Mouse (Mus musculus) midbrain, embryonic 12.5 days (tissue): Measurements from ENCODE around the gene Olfr1368. TPM values are rescaled to one million over a fixed set of nuclear protein-coding genes. Genes with fewer than 3 reads are reported as not detected.
A peak's percentile ranks its signal among the peaks of the same experiment; 100 is the strongest.

ENCODE experiments used
- ATAC-seq: fragments of 200-750 bp; cut with Nextera tagmentation; 2 replicates; pipeline ENCODE4 v1.8.0; 2017; ENCODE audit warnings: low read depth, moderate TSS enrichment, moderate library complexity; ENCODE audit not compliant: low FRiP score
- H3K27ac ChIP-seq: fragments of 300-500 bp; sonication (generic); replicated peaks from 2 replicates; pipeline ENCODE4 v1.5.1; 2016; ENCODE audit warnings: mild to moderate bottlenecking
- H3K27me3 ChIP-seq: fragments of 300-500 bp; sonication (generic); 2 replicates; pipeline ENCODE4 v1.6.1; 2016; ENCODE audit warnings: mild to moderate bottlenecking
- H3K36me3 ChIP-seq: fragments of 300-500 bp; sonication (generic); 2 replicates; pipeline ENCODE4 v1.6.1; 2016
- H3K4me1 ChIP-seq: fragments of 300-500 bp; sonication (generic); 2 replicates; pipeline ENCODE4 v1.6.1; 2016
- H3K4me2 ChIP-seq: fragments of 300-500 bp; sonication (generic); replicated peaks from 2 replicates; pipeline ENCODE4 v1.6.1; 2016; ENCODE audit warnings: mild to moderate bottlenecking, moderate library complexity
- H3K4me3 ChIP-seq: fragments of 300-500 bp; sonication (generic); 2 replicates; pipeline ENCODE4 v1.5.1; 2016; ENCODE audit warnings: mild to moderate bottlenecking
- H3K9ac ChIP-seq: fragments of 300-500 bp; sonication (generic); replicated peaks from 2 replicates; pipeline ENCODE4 v1.6.1; 2016; ENCODE audit warnings: mild to moderate bottlenecking, moderate library complexity
- H3K9me3 ChIP-seq: fragments of 300-500 bp; sonication (generic); 2 replicates; pipeline ENCODE4 v1.6.1; 2016; ENCODE audit warnings: mild to moderate bottlenecking
- WGBS: fragments of 180-500 bp; shearing (Covaris S2); methylation state at CpG from one replicate; pipeline ENCODE4 v1.1.7; 2016; 5-methylcytosine and 5-hydroxymethylcytosine counted together
- polyA plus RNA-seq: library from polyadenylated mRNA; unstranded; fragments of >200 nt; fragmentation: Nextera tagmentation; extraction: Ambion mirVana; gene quantifications from 2 replicates; pipeline ENCODE4 v1.2.1, GENCODE M21; 2016

Gene Olfr1368
- polyA plus RNA-seq: not detected in 2 replicates

- no peaks in the 10 kb centered on the region for H3K4me1 ChIP-seq
- no peaks in the 10 kb centered on the region for H3K9me3 ChIP-seq
- H3K4me2 ChIP-seq: no peak within 1 kb of the TSS
- 74% methylated on average over 4 of the region's 4 CpGs for WGBS
- no peak within 1 kb of the TSS for H3K27ac ChIP-seq
- no peaks in the 10 kb centered on the region for H3K27me3 ChIP-seq
- H3K36me3 ChIP-seq: no peaks in the 10 kb centered on the region
- no peak for ATAC-seq
- H3K4me3 ChIP-seq: no peak within 1 kb of the TSS
- H3K9ac ChIP-seq: no peak within 1 kb of the TSS
Measured at GRCm38 (mm10) chr13:21145767-21146166, at the start of gene Olfr1368. TSS of gene Olfr1368 (minus strand) at chr13:21145867.

DNA sequence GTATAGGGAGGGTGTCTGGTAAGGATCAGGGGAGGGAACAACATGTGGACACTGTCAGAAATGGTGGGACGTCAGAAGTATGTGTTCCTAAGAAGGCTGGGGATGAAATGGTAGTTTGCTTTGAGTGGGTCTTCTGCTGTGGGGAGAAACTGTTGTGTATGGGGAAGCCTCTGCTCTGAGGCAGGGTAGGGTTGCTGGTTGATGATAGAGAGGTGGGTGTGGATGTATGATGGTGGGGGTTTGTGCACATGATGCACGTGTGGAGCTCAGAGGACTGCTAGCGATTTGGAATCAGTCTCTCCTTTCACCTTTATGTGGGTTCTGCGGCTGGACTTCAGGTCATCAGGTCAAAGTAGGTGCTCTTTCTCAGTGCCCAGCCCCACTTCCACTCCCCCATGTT is 39.9 kb upstream of the Olfr1368 start:
- Histone ChIP-seq H3K4me2 (no peak overlapping the region), H3K27ac (no peak overlapping the region), H3K4me3 (no peak overlapping the region), H3K9ac (no peak overlapping the region), H3K36me3 (peaks cover 88% of the 10 kb centered on the region), H3K27me3 (no peaks in the 10 kb centered on the region), H3K4me1 (peaks cover 21% of the 10 kb centered on the region), H3K9me3 (no peaks in the 10 kb centered on the region)
- no peak for ATAC-seq
- 87% methylated on average over 4 of the region's 4 CpGs for WGBS

- Histone ChIP-seq H3K9ac (no peak overlapping the region), H3K4me1 (peaks cover 27% of the 10 kb centered on the region), H3K27ac (no peak overlapping the region), H3K4me2 (no peak overlapping the region), H3K36me3 (peaks cover 70% of the 10 kb centered on the region), H3K27me3 (no peaks in the 10 kb centered on the region), H3K4me3 (0 out of 2 replicates have a peak overlapping the region, but pooled peaks have one; percentile 5), H3K9me3 (no peaks in the 10 kb centered on the region)
- WGBS: 96% methylated on average over 7 of the region's 7 CpGs
- ATAC-seq: no peak
Measured at GRCm38 (mm10) chr13:21183661-21184060, 38.0 kb upstream of the Olfr1368 start.

DNA sequence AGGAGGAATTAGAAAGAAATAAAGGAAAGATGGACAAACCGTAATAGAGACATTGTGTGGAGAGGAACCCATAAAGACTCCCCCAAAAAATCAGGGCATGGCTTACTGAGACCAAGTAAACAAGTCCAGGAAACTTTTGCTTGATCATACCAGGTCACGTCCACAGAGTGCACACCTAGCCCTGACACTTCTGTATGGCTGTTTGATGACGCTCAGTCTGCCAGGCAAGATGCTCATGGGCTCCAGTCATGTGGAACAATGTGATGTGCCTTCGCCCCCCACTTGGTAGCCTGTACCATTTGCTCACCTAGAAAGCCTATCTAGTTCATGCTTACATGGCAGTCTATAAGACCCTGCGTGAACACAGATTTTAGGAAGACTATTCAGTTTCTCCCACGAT is 37.4 kb upstream of the Olfr1368 start:
- WGBS: 91% methylated on average over 6 of the region's 6 CpGs
- Histone ChIP-seq H3K4me1 (peaks cover 27% of the 10 kb centered on the region), H3K27me3 (no peaks in the 10 kb centered on the region; the same call in 1 of the 2 replicates), H3K9me3 (no peaks in the 10 kb centered on the region), H3K4me3 (no peak overlapping the region), H3K27ac (no peak overlapping the region), H3K36me3 (peaks cover 64% of the 10 kb centered on the region), H3K4me2 (no peak overlapping the region), H3K9ac (no peak overlapping the region)
- no peak for ATAC-seq

GRCm38 (mm10) chr13:21181996-21182395 is 36.3 kb upstream of the Olfr1368 start:
- Histone ChIP-seq H3K4me2 (peak overlapping the region; percentile 72), H3K9ac (peak overlapping the region; percentile 92), H3K36me3 (peaks cover 53% of the 10 kb centered on the region), H3K4me1 (peaks cover 27% of the 10 kb centered on the region), H3K4me3 (peak overlapping the region; percentile 93), H3K9me3 (no peaks in the 10 kb centered on the region), H3K27ac (no peak overlapping the region), H3K27me3 (peaks cover 3% of the 10 kb centered on the region; the same call in 1 of the 2 replicates)
- 71% methylated on average over 7 of the region's 7 CpGs for WGBS
- no peak for ATAC-seq

- H3K4me2 ChIP-seq: peak overlapping the region; percentile 72
- peaks cover 27% of the 10 kb centered on the region for H3K4me1 ChIP-seq
- WGBS: under 1% methylated on average over 71 of the region's 71 CpGs
- H3K27me3 ChIP-seq: peaks cover 3% of the 10 kb centered on the region; the same call in 1 of the 2 replicates
- H3K9ac ChIP-seq: peak overlapping the region; percentile 92
- no peaks in the 10 kb centered on the region for H3K9me3 ChIP-seq
- peak; percentile 59 for ATAC-seq
- peak overlapping the region; percentile 95 for H3K27ac ChIP-seq
- H3K36me3 ChIP-seq: peaks cover 41% of the 10 kb centered on the region
- peak overlapping the region; percentile 93 for H3K4me3 ChIP-seq
Measured at GRCm38 (mm10) chr13:21180551-21181530, 35.2 kb upstream of the Olfr1368 start.

DNA sequence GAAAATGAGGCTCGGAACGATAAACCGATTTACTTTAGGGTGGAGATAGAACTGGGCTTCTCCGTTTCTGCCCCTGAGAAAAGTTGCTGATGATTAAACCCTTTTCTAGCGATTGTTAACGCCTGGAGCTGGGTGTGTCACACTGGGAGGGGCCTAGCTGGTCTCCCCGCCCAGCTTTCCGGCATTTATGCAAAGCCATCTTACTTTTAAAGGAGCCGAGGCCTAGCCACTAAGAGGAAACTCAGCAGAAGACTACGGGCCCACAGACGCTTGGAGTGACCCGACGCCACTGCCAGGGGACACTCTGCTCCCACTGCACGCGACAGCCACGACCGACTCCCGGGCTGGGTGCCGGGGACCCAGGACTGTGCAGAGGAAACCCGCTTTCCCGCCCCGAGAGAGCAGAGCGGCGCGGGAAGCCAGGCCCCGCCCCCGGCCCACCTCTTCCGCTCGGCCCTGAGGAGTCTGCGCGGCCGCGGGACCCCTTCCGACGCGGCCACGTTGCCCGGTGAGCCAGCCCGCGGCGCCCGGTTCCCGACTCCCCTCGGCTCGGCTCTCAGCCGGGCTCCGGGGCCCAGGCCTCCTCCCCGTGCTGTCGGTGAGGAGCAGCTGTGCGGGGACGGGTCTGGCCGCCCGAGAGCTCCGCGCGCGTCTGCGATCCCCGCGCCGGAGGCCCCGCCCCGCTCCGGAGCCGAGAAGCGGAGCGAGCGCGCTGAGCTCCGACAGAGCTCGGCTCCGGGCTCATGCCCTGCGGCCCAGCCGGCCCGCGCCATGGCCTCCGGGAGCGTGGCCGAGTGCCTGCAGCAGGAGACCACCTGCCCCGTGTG is 34.3 kb upstream of the Olfr1368 start:
- Histone ChIP-seq H3K4me2 (peak overlapping the region; percentile 72), H3K9me3 (no peaks in the 10 kb centered on the region), H3K4me3 (peak overlapping the region; percentile 93), H3K36me3 (peaks cover 32% of the 10 kb centered on the region), H3K27me3 (peaks cover 8% of the 10 kb centered on the region; the same call in 1 of the 2 replicates), H3K9ac (peak overlapping the region; percentile 92), H3K4me1 (peaks cover 27% of the 10 kb centered on the region), H3K27ac (peak overlapping the region; percentile 95)
- under 1% methylated on average over 73 of the region's 80 CpGs for WGBS
- peak; percentile 96 for ATAC-seq

DNA sequence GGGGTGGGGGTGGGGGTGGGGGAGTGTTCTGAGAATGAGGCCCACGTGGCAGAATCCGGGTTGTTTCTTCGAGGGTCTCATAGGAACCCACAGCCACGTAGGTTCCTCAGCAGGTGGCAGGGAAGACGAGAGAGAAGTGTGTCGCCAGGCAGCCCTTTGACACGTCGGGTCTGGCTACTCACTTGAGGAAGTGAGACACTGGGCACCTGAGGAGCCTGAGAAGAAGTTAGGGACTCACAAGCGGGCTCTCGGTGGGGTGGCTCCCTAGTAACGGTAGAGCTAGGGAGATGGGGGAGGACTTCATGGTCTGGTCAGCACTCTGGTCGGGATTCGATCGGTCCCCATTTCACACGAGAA is 33.7 kb upstream of the Olfr1368 start, which contains the start of gene Trim27:
TSS of gene Trim27 (plus strand) at position 79 of the 357 bp plus-strand sequence.
- H3K4me1 ChIP-seq: peaks cover 27% of the 10 kb centered on the region
- H3K27me3 ChIP-seq: peaks cover 8% of the 10 kb centered on the region; the same call in 1 of the 2 replicates
- peak within 1 kb of the TSS; percentile 72 for H3K4me2 ChIP-seq
- peak; percentile 40 for ATAC-seq
- peak within 1 kb of the TSS; percentile 95 for H3K27ac ChIP-seq
- peak within 1 kb of the TSS; percentile 93 for H3K4me3 ChIP-seq
- H3K36me3 ChIP-seq: peaks cover 26% of the 10 kb centered on the region
- H3K9me3 ChIP-seq: no peaks in the 10 kb centered on the region
- under 1% methylated on average over 15 of the region's 15 CpGs for WGBS
- H3K9ac ChIP-seq: peak within 1 kb of the TSS; percentile 92

GRCm38 (mm10) chr13:21178364-21178763 is 32.7 kb upstream of the Olfr1368 start:
- H3K36me3 ChIP-seq: peaks cover 17% of the 10 kb centered on the region
- no peak for ATAC-seq
- H3K27ac ChIP-seq: no peak overlapping the region
- H3K9ac ChIP-seq: no peak overlapping the region
- H3K4me2 ChIP-seq: no peak overlapping the region
- no peaks in the 10 kb centered on the region for H3K9me3 ChIP-seq
- H3K27me3 ChIP-seq: peaks cover 8% of the 10 kb centered on the region; the same call in 1 of the 2 replicates
- H3K4me1 ChIP-seq: peaks cover 27% of the 10 kb centered on the region
- H3K4me3 ChIP-seq: no peak overlapping the region
- WGBS: 80% methylated on average over 5 of the region's 5 CpGs

- no peak for ATAC-seq
- WGBS: 66% methylated on average over 5 of the region's 5 CpGs
- Histone ChIP-seq H3K4me1 (peaks cover 23% of the 10 kb centered on the region), H3K4me3 (no peak overlapping the region), H3K36me3 (peaks cover 10% of the 10 kb centered on the region), H3K4me2 (no peak overlapping the region), H3K27me3 (peaks cover 8% of the 10 kb centered on the region; the same call in 1 of the 2 replicates), H3K27ac (no peak overlapping the region), H3K9me3 (no peaks in the 10 kb centered on the region), H3K9ac (no peak overlapping the region)
Measured at GRCm38 (mm10) chr13:21177657-21178056, 32.0 kb upstream of the Olfr1368 start.

DNA sequence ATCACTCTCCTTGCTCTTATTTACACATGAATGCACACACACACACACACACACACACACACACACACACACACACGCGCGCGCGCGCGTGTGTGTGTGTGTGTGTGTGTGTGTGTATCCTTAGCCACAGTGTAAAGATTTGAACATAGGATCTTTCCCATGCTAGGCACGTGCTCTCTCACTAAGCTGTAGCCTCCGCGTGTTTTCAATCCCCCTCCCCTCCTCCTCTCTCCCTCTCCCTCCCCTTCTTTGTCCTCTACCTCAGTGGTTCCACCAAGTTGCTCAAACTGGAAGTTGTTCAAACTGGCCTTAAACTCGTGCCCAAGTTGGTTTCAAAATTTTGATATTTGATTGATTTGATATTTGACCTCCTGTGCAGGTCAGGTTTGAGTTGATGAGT is 31.1 kb upstream of the Olfr1368 start:
- Histone ChIP-seq H3K27me3 (peaks cover 8% of the 10 kb centered on the region; the same call in 1 of the 2 replicates), H3K9ac (no peak overlapping the region), H3K27ac (no peak overlapping the region), H3K4me2 (no peak overlapping the region), H3K9me3 (no peaks in the 10 kb centered on the region), H3K4me1 (peaks cover 14% of the 10 kb centered on the region), H3K4me3 (no peak overlapping the region), H3K36me3 (0 out of 2 replicates have a peak, but pooled peaks cover under 1% of the 10 kb centered on the region)
- no peak for ATAC-seq
- WGBS: 68% methylated on average over 11 of the region's 11 CpGs
